Mouse (Mus musculus) adrenal gland, adult (tissue): Measurements from ENCODE around the gene Gm16867.
"Not testable (repeated sequence)": the region's sequence is repeated elsewhere in the genome, so short reads cannot be mapped to it uniquely, and the experiment has no call there.

ENCODE experiments used
- DNase-seq, 2 experiments: peaks; one replicate each; pipeline ENCODE4 v3.0.0; 2022 to 2023; ENCODE audit warnings: low spot score in 1 of 2; ENCODE audit not compliant: inconsistent age in 2 of 2

Gene Gm16867

GRCm38 (mm10) chr14:69503174-69503573 lies at the start of gene Gm16867:
Gene Gm16867 (minus strand): TSS chr14:69503362.
- DNase-seq, result not testable (repeated sequence)

GRCm38 (mm10) chr14:69547310-69547709 lies 44.1 kb upstream of the Gm16867 start:
- DNase-seq, result not testable (repeated sequence)

GRCm38 (mm10) chr14:69545052-69545451 lies 41.9 kb upstream of the Gm16867 start:
- DNase-seq, result not testable (repeated sequence)

GRCm38 (mm10) chr14:69544033-69544432 lies 40.9 kb upstream of the Gm16867 start:
- not testable (repeated sequence) for DNase-seq

- DNase-seq, result not testable (repeated sequence)
Observed at GRCm38 (mm10) chr14:69542695-69543094, 39.5 kb upstream of the Gm16867 start.

GRCm38 (mm10) chr14:69540113-69540512 lies 37.0 kb upstream of the Gm16867 start:
- not testable (repeated sequence) for DNase-seq

- not testable (repeated sequence) for DNase-seq
Observed at GRCm38 (mm10) chr14:69536539-69536938, 33.4 kb upstream of the Gm16867 start.

GRCm38 (mm10) chr14:69526202-69526601 lies 23.0 kb upstream of the Gm16867 start:
- DNase-seq, result not testable (repeated sequence)

GRCm38 (mm10) chr14:69523001-69523400 lies 19.8 kb upstream of the Gm16867 start:
- not testable (repeated sequence) for DNase-seq

GRCm38 (mm10) chr14:69520810-69521209 lies 17.6 kb upstream of the Gm16867 start:
- DNase-seq, result not testable (repeated sequence)

- DNase-seq, result not testable (repeated sequence)
Observed at GRCm38 (mm10) chr14:69512449-69512848, 9.3 kb upstream of the Gm16867 start, which contains the start of gene Gm27179. Gene Gm27179 (minus strand): TSS chr14:69512549.

- not testable (repeated sequence) for DNase-seq
Observed at GRCm38 (mm10) chr14:69507000-69507399, 3.8 kb upstream of the Gm16867 start.

- DNase-seq, result not testable (repeated sequence)
Observed at GRCm38 (mm10) chr14:69502440-69503150, 567 bp downstream of the Gm16867 start.

- not testable (repeated sequence) for DNase-seq
Observed at GRCm38 (mm10) chr14:69496259-69496658, 6.9 kb downstream of the Gm16867 start.

- DNase-seq, result not testable (repeated sequence)
Observed at GRCm38 (mm10) chr14:69494946-69495345, 8.2 kb downstream of the Gm16867 start.

GRCm38 (mm10) chr14:69494522-69494921 lies 8.6 kb downstream of the Gm16867 start:
- DNase-seq, result not testable (repeated sequence)

GRCm38 (mm10) chr14:69488001-69488400 lies 15.2 kb downstream of the Gm16867 start:
- DNase-seq, result not testable (repeated sequence)

- DNase-seq, result not testable (repeated sequence)
Observed at GRCm38 (mm10) chr14:69485466-69486135, 17.6 kb downstream of the Gm16867 start.

GRCm38 (mm10) chr14:69473941-69474646 lies 29.1 kb downstream of the Gm16867 start:
- DNase-seq, result not testable (repeated sequence)

- DNase-seq, result not testable (repeated sequence)
Observed at GRCm38 (mm10) chr14:69473322-69473721, 29.8 kb downstream of the Gm16867 start.

GRCm38 (mm10) chr14:69470122-69470708 lies 32.9 kb downstream of the Gm16867 start:
- not testable (repeated sequence) for DNase-seq
